Mouse (Mus musculus) right cerebral cortex, postnatal 10 days (tissue): ENCODE measurements at regions not wholly inside any gene's neighbourhood (a gene's known extent, or its start where the extent isn't known, plus 50 kb on each side); places are given as distances from the start of the nearest gene placed in this dataset.

Experiments used
- DNase-seq, 2 experiments: peaks; one replicate each; pipeline ENCODE4 v3.0.0; 2021; ENCODE audit warnings: low spot score in 2 of 2

- no peak for DNase-seq
Observed at GRCm38 (mm10) chr7:113621316-113621715, 107.7 kb downstream of the Far1 start.

DNA sequence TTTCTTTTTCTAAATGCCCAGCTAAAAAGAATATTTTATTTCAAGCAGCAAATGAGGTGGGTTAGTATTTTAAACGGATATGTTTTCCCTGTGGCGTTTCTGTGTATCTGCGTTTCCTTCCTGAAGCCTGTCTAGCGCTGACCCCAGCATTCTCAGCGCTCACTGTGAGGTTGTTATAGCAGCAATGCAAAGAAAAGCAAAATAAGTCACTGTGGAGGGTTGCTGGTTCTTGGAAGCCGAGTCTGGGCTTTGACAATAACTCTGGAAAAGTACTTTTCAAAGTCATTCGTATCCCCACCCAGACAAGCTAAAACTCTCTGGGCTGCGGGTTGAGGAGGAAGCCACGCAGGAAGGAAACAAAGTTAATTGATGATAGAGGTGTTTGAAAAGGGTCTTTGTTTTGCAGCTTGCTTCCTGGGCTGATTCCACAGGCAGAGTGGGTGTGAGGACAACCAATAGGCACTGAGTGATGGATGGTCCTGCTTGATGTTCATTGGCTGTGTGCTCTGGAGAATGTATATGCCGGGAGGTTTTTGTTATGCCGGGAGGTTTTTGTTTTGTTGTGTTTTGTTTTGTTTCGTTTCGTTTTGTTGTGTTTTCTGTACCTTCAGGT lies 108.4 kb downstream of the Far1 start:
- no peak for DNase-seq

- no peak for DNase-seq
Observed at GRCm38 (mm10) chr7:113623296-113623695, 109.7 kb downstream of the Far1 start.

GRCm38 (mm10) chr7:113623962-113624361 lies 110.3 kb downstream of the Far1 start:
- DNase-seq, result no peak

GRCm38 (mm10) chr7:113626734-113627133 lies 113.1 kb downstream of the Far1 start:
- no peak for DNase-seq

- no peak for DNase-seq
Observed at GRCm38 (mm10) chr7:113637011-113637600, 123.5 kb downstream of the Far1 start.

DNA sequence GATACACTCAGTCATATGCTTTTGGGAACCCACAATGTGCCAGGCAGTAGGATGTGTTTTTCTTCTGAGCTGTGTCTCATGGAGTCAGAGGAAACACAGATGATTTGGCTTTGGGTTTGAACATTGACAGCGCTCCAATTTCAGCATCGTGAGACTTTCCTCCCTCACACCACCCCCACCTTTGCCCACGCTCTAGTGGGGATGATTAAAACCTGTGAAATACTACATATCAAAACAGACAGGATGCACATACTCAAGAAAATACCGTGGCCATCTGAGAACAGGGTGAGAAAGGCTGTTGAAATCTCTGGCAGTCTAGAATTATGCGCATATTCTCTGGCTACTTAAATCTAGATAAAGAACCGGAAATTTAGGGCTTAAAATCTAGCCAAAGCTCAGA lies 124.5 kb downstream of the Far1 start:
- DNase-seq, result peak; percentile 69 to 83

- no peak for DNase-seq
Observed at GRCm38 (mm10) chr7:113642540-113642939, 123.3 kb upstream of the Spon1 start.

GRCm38 (mm10) chr7:113650631-113651030 lies 115.2 kb upstream of the Spon1 start:
- no peak for DNase-seq

DNA sequence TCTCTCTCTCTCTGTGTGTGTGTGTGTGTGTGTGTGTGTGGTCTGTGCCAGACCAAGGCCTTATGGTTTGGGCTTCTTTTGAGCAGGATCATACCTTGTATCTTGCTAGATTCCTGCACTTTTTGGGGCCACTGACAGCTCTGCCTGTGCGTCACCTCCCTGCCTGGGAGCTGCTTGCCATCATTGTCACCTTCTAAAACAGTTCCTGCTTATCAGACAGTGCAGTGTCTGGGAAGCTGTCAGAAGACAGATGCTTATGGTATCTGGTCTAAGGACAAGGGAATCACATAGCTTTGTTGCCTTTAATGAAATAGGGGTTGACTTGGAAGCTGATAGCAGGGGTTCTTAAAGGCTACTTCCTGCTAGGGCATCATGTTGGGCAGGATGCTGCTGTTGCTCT lies 114.1 kb upstream of the Spon1 start:
- DNase-seq, result no peak

GRCm38 (mm10) chr7:113653130-113653529 lies 112.7 kb upstream of the Spon1 start:
- DNase-seq, result peak in 1 of 2 experiments; percentile 51

- no peak for DNase-seq
Observed at GRCm38 (mm10) chr7:113655336-113655735, 110.5 kb upstream of the Spon1 start.

DNA sequence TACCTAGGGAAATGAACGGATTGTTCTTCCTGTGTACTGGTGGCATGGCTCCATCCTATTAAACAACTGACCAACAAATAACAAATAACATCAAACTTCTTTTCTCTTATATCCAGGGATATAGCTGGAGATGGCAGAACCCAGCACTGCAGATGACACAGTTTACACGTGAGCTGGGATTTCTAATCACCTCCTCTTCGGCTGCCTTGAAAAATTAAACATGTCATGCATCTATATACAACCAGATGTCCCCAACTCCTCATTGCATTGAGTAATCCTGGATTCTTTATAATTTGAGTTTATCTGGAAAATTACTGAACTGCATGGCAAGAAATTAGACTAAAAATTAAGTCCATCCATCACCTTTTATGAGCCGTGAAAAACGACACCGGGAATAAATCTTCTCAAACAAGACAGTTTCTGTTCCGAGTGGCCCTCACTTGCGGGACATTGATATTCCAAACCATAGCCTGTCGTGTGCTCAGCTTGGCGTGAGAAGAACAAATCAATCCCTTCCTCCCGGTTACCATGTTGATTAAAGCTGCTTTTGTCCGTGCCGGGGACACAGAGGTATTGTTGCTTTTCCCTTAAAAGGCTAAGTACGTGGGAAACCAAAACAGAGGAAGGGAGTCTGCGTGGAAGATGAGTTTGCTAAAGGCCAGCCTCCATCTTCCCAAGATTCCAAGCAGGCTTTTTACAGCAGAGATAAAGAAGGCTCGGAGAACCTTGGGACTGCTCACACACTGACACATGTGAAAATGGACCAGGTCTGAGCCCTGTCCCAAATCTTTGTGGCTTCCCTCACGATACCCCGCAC lies 92.8 kb upstream of the Spon1 start:
- DNase-seq, result no peak

DNA sequence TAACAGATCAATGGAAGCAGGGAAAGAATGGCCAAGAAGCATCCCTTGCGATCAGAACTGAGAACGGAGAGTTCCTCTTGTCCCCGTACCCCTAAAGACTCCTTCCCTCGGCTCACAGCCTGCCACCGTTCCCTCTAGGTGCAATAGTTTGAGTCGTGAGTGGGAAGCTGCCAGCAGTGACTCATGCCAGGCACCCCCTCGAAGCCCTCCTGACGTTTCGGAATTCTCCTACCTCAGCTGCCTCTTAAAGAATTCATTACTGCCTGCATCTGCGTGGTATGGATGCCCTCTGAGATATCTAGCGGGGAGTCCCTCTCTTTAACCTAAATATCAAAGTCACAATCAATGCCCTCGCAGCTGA lies 92.2 kb upstream of the Spon1 start:
- DNase-seq, result no peak

DNA sequence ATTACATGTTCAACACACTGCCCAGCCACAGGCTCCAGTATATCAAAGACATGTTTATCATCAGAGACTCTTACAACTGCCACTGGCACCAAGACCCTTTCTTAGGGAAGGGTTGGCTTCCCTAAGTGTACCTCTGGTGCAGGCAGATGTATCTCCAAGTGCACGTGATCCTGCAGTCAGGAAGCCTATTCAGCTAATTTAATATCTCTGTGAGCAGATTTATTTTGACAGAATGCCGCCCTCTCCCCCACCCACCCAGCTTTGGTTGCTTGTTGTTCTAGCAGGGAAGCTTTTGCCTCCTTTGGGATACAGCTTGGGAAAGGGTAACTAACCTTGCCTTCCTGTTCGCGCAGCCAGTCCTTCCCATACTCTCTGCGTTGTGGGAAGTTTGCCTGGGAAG lies 83.5 kb upstream of the Spon1 start:
- no peak for DNase-seq

DNA sequence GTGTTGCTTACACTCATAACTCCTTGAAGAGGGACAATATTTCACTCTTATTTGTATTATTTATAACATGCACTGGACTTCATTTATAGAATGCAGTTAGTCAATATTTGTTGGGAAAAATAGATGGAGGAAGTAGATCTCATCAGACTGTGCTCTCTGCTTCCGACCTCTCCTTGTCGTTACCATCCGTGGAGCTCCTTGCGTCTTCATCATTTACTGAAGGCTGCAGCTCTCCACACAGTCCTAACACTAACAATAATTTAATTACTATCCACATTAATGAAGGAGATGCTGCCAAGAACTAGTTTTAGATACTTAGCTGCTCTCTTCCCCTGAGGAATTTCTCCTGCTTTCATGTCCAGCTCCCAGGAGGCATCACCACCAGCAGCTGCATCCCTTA lies 80.4 kb upstream of the Spon1 start:
- no peak for DNase-seq

DNA sequence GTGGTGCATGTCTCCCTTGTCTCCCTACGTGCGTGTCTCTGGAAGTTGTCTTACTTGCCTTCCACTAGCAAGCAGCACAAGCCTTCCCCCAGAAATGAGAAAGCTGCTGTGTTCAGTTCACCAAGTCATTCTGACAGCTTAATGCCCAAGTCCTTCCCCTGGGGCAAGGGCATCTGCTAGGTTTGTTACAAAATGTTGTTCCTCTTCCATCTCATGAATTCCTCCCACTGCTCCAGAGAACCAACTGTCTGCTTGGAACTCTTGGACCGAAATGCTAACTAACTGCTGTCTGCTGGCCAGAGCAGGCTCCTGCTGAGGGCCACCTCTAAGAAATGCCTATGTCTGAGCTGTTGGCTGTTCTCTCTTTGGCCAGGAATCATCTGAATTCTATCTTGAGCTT lies 79.3 kb upstream of the Spon1 start:
- no peak for DNase-seq

DNA sequence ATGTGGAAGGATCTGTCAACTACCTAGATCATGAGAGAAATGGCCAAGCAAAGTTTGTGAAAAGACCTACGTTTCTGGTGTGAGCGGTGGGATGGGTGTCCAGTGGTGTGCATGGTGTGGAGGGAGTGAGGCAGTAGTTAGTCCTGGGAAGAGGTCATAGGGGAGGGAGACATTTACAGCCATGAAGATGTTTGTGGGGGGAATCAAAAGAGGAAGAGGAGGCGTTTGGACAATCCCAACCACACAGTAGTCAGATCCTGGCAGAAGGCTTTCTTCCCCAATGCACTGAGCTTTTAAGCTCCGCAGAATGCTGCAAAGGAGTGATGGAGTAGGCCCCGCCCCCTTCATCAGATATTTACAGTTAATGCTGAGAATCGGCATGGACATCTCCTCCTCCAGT lies 78.2 kb upstream of the Spon1 start:
- DNase-seq, result no peak

- DNase-seq, result no peak
Observed at GRCm38 (mm10) chr7:113688231-113688669, 77.5 kb upstream of the Spon1 start.

GRCm38 (mm10) chr7:113688717-113689116 lies 77.1 kb upstream of the Spon1 start:
- DNase-seq, result no peak

DNA sequence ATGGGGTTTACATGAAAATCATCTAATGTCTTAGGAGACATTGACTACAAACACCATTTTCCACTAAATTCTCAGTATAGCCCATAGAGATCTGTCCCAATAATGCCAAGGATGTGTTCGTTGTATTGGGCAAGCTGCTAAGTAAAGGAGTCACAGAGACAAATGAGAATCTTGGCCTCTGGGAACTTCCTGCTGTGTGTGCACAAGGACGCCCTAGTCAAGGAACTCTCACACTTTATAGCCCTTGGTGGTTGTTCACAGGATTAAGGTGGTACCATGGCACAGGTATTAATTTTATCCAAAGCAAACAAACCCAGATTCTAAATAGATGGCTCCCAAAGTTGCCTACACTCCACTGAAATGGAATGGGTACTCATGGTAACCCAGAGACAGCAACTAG lies 76.7 kb upstream of the Spon1 start:
- DNase-seq, result no peak

- no peak for DNase-seq
Observed at GRCm38 (mm10) chr7:113691756-113692155, 74.0 kb upstream of the Spon1 start.

- DNase-seq, result no peak
Observed at GRCm38 (mm10) chr7:113693526-113693925, 72.3 kb upstream of the Spon1 start.
